Mouse (Mus musculus) midbrain, embryonic 14.5 days (tissue): ENCODE measurements at regions not wholly inside any gene's neighbourhood (a gene's known extent, or its start where the extent isn't known, plus 50 kb on each side); places are given as distances from the start of the nearest gene placed in this dataset.

Source experiments
- ATAC-seq: fragments of 200-750 bp; cut with Nextera tagmentation; 2 replicates; pipeline ENCODE4 v1.8.0; 2017; ENCODE audit warnings: moderate number of reproducible peaks, moderate library complexity; ENCODE audit not compliant: low FRiP score, low TSS enrichment
- DNase-seq: peaks from one replicate; pipeline ENCODE4 v3.0.0-alpha.2; 2015
- H3K27ac ChIP-seq: fragments of 300-500 bp; sonication (generic); replicated peaks from 2 replicates; pipeline ENCODE4 v1.5.1; 2014; ENCODE audit warnings: mild to moderate bottlenecking, low read depth, low read length, moderate library complexity
- H3K27me3 ChIP-seq: fragments of 300-500 bp; sonication (generic); 2 replicates; pipeline ENCODE4 v1.6.1; 2014; ENCODE audit warnings: low read length, control low read depth, mixed read lengths; ENCODE audit not compliant: control insufficient read depth, insufficient read depth
- H3K36me3 ChIP-seq: fragments of 300-500 bp; sonication (generic); 2 replicates; pipeline ENCODE4 v1.6.1; 2014; ENCODE audit warnings: low read length, control low read depth; ENCODE audit not compliant: control insufficient read depth, insufficient read depth
- H3K4me1 ChIP-seq: fragments of 300-500 bp; sonication (generic); 2 replicates; pipeline ENCODE4 v1.6.1; 2014; ENCODE audit warnings: mild to moderate bottlenecking, antibody characterized with exemption, low read length, control low read depth; ENCODE audit not compliant: control insufficient read depth, insufficient read depth
- H3K4me2 ChIP-seq: fragments of 300-500 bp; sonication (generic); 2 replicates; pipeline ENCODE4 v1.6.1; 2014; ENCODE audit warnings: mild to moderate bottlenecking, low read length, moderate library complexity
- H3K4me3 ChIP-seq: fragments of 300-500 bp; sonication (generic); replicated peaks from 2 replicates; pipeline ENCODE4 v1.5.1; 2014; ENCODE audit warnings: low read depth, low read length
- H3K9ac ChIP-seq: fragments of 300-500 bp; sonication (generic); replicated peaks from 2 replicates; pipeline ENCODE4 v1.6.1; 2014; ENCODE audit warnings: mild to moderate bottlenecking, low read length, moderate library complexity
- H3K9me3 ChIP-seq: fragments of 300-500 bp; sonication (generic); 2 replicates; pipeline ENCODE4 v1.6.1; 2016; ENCODE audit warnings: low read length, control low read depth, mixed read lengths; ENCODE audit not compliant: control insufficient read depth
- WGBS: fragments of 180-500 bp; shearing (Covaris S2); extraction: QIAGEN DNeasy Blood & Tissue Kit; methylation state at CpG from one replicate; pipeline ENCODE4 v1.1.7; 2014; 5-methylcytosine and 5-hydroxymethylcytosine counted together

- Histone ChIP-seq H3K9ac (no peak overlapping the region), H3K36me3 (no peaks in the 10 kb centered on the region), H3K4me3 (no peak overlapping the region), H3K9me3 (no peaks in the 10 kb centered on the region), H3K4me2 (no peak overlapping the region), H3K27ac (no peak overlapping the region), H3K4me1 (no peaks in the 10 kb centered on the region), H3K27me3 (no peaks in the 10 kb centered on the region)
- 90% methylated on average over 4 of the region's 4 CpGs for WGBS
- no peak for ATAC-seq
- no peak for DNase-seq
These were observed 375.1 kb upstream of the Zmiz1 start for GRCm38 (mm10) chr14:25083847-25084246.

GRCm38 (mm10) chr14:25096786-25097185 lies 362.2 kb upstream of the Zmiz1 start:
- ATAC-seq (no peak), DNase-seq (no peak)
- no peaks in the 10 kb centered on the region for H3K27me3 ChIP-seq
- no peak overlapping the region for H3K4me3 ChIP-seq
- WGBS, result 90% methylated on average over 3 of the region's 3 CpGs
- no peak overlapping the region for H3K27ac ChIP-seq
- H3K4me2 ChIP-seq, result no peak overlapping the region
- H3K36me3 ChIP-seq, result no peaks in the 10 kb centered on the region
- no peak overlapping the region for H3K9ac ChIP-seq
- peaks cover 3% of the 10 kb centered on the region; the same call in 1 of the 2 replicates for H3K9me3 ChIP-seq
- H3K4me1 ChIP-seq, result no peaks in the 10 kb centered on the region

GRCm38 (mm10) chr14:25105391-25105790 lies 353.6 kb upstream of the Zmiz1 start:
- no peak for DNase-seq
- Histone ChIP-seq H3K27me3 (no peaks in the 10 kb centered on the region), H3K27ac (no peak overlapping the region), H3K9ac (no peak overlapping the region), H3K4me1 (peaks cover 35% of the 10 kb centered on the region), H3K4me3 (no peak overlapping the region), H3K36me3 (no peaks in the 10 kb centered on the region), H3K9me3 (no peaks in the 10 kb centered on the region), H3K4me2 (no peak overlapping the region)
- ATAC-seq, result no peak
- 93% methylated on average over 10 of the region's 10 CpGs for WGBS

- DNase-seq, result no peak
- Histone ChIP-seq H3K36me3 (no peaks in the 10 kb centered on the region), H3K9me3 (no peaks in the 10 kb centered on the region), H3K4me3 (no peak overlapping the region), H3K27ac (no peak overlapping the region), H3K4me1 (peaks cover 37% of the 10 kb centered on the region), H3K27me3 (no peaks in the 10 kb centered on the region), H3K9ac (no peak overlapping the region), H3K4me2 (no peak overlapping the region)
- WGBS, result 98% methylated on average over 2 of the region's 2 CpGs
- ATAC-seq, result no peak
These were observed 352.5 kb upstream of the Zmiz1 start for GRCm38 (mm10) chr14:25106451-25106850.

- ATAC-seq (peak; percentile 70; the same call in 1 of the 2 replicates), DNase-seq (peak; percentile 78)
- 2% methylated on average over 17 of the region's 17 CpGs for WGBS
These were observed 350.8 kb upstream of the Zmiz1 start for GRCm38 (mm10) chr14:25108101-25108652.

GRCm38 (mm10) chr14:25108701-25109290 lies 350.2 kb upstream of the Zmiz1 start:
- peak overlapping the region; percentile 7; the same call in 1 of the 2 replicates for H3K4me3 ChIP-seq

More at GRCm38 (mm10) chr14:25108101-25108652, 350.8 kb upstream of the Zmiz1 start:
- no peaks in the 10 kb centered on the region for H3K36me3 ChIP-seq
- H3K4me3 ChIP-seq, result peak overlapping the region; percentile 7; the same call in 1 of the 2 replicates
- H3K9me3 ChIP-seq, result no peaks in the 10 kb centered on the region
- peak overlapping the region; percentile 56 for H3K9ac ChIP-seq
- peaks cover 37% of the 10 kb centered on the region for H3K4me1 ChIP-seq
- no peaks in the 10 kb centered on the region for H3K27me3 ChIP-seq
- H3K27ac ChIP-seq, result peak overlapping the region; percentile 96
- H3K4me2 ChIP-seq, result peak overlapping the region; percentile 47

GRCm38 (mm10) chr14:25109691-25110090 lies 349.3 kb upstream of the Zmiz1 start:
- no peak overlapping the region for H3K9ac ChIP-seq

More at GRCm38 (mm10) chr14:25108701-25109290, 350.2 kb upstream of the Zmiz1 start:
- Histone ChIP-seq H3K9me3 (no peaks in the 10 kb centered on the region), H3K9ac (peak overlapping the region; percentile 56), H3K4me1 (peaks cover 37% of the 10 kb centered on the region), H3K27ac (peak overlapping the region; percentile 96), H3K27me3 (no peaks in the 10 kb centered on the region), H3K36me3 (no peaks in the 10 kb centered on the region), H3K4me2 (peak overlapping the region; percentile 47)
- peak; percentile 95 for ATAC-seq
- peak; percentile 87 for DNase-seq
- 0% methylated on average over 8 of the region's 8 CpGs for WGBS

GRCm38 (mm10) chr14:25112832-25113231 lies 346.2 kb upstream of the Zmiz1 start:
- ATAC-seq, result no peak

More at GRCm38 (mm10) chr14:25109691-25110090, 349.3 kb upstream of the Zmiz1 start:
- H3K4me3 ChIP-seq, result no peak overlapping the region
- peaks cover 38% of the 10 kb centered on the region for H3K4me1 ChIP-seq
- DNase-seq (no peak), ATAC-seq (no peak)
- H3K27me3 ChIP-seq, result no peaks in the 10 kb centered on the region
- H3K9me3 ChIP-seq, result no peaks in the 10 kb centered on the region
- H3K27ac ChIP-seq, result peak overlapping the region; percentile 96
- 24% methylated on average over 1 of the region's 1 CpGs for WGBS
- H3K4me2 ChIP-seq, result no peak overlapping the region
- H3K36me3 ChIP-seq, result no peaks in the 10 kb centered on the region

GRCm38 (mm10) chr14:25113326-25113725 lies 345.7 kb upstream of the Zmiz1 start:
- ATAC-seq, result no peak
- no peak overlapping the region for H3K4me2 ChIP-seq
- H3K27me3 ChIP-seq, result no peaks in the 10 kb centered on the region
- no peak for DNase-seq
- H3K4me1 ChIP-seq, result peaks cover 28% of the 10 kb centered on the region
- no peak overlapping the region for H3K27ac ChIP-seq
- H3K4me3 ChIP-seq, result no peak overlapping the region
- H3K9me3 ChIP-seq, result no peaks in the 10 kb centered on the region
- H3K36me3 ChIP-seq, result no peaks in the 10 kb centered on the region
- H3K9ac ChIP-seq, result no peak overlapping the region
- 54% methylated on average over 2 of the region's 2 CpGs for WGBS

More at GRCm38 (mm10) chr14:25112832-25113231, 346.2 kb upstream of the Zmiz1 start:
- no peak overlapping the region for H3K4me2 ChIP-seq
- H3K9me3 ChIP-seq, result no peaks in the 10 kb centered on the region
- H3K4me3 ChIP-seq, result no peak overlapping the region
- no peak for DNase-seq
- H3K27ac ChIP-seq, result no peak overlapping the region
- 72% methylated on average over 10 of the region's 10 CpGs for WGBS
- H3K4me1 ChIP-seq, result peaks cover 32% of the 10 kb centered on the region
- H3K9ac ChIP-seq, result no peak overlapping the region
- no peaks in the 10 kb centered on the region for H3K36me3 ChIP-seq
- H3K27me3 ChIP-seq, result no peaks in the 10 kb centered on the region
